Mouse (Mus musculus) lung, embryonic 15.5 days (tissue): Measurements from ENCODE around the gene Eif4e. TPM values are rescaled to one million over a fixed set of nuclear protein-coding genes. Genes with fewer than 3 reads are reported as not detected.
"Not testable (repeated sequence)": the region's sequence is repeated elsewhere in the genome, so short reads cannot be mapped to it uniquely, and the experiment has no call there.

Source experiments
- ATAC-seq: fragments of 200-750 bp; cut with Nextera tagmentation; 2 replicates; pipeline ENCODE4 v1.8.0; 2017; ENCODE audit warnings: moderate number of reproducible peaks, borderline replicate concordance; ENCODE audit not compliant: low FRiP score, low TSS enrichment; ENCODE audit errors: extremely low read depth
- H3K27ac ChIP-seq: fragments of 300-500 bp; sonication (generic); 2 replicates; pipeline ENCODE4 v1.5.1; 2015; ENCODE audit warnings: moderate library complexity, mild to moderate bottlenecking, inconsistent platforms
- H3K27me3 ChIP-seq: fragments of 300-500 bp; sonication (generic); 2 replicates; pipeline ENCODE4 v1.6.1; 2015; ENCODE audit warnings: inconsistent platforms
- H3K36me3 ChIP-seq: fragments of 300-500 bp; sonication (generic); 2 replicates; pipeline ENCODE4 v1.6.1; 2015; ENCODE audit warnings: inconsistent platforms
- H3K4me1 ChIP-seq: fragments of 300-500 bp; sonication (generic); 2 replicates; pipeline ENCODE4 v1.6.1; 2015; ENCODE audit warnings: inconsistent platforms
- H3K4me2 ChIP-seq: fragments of 300-500 bp; sonication (generic); 2 replicates; pipeline ENCODE4 v1.6.1; 2015; ENCODE audit warnings: inconsistent platforms, mild to moderate bottlenecking, moderate library complexity
- H3K4me3 ChIP-seq: fragments of 300-500 bp; sonication (generic); 2 replicates; pipeline ENCODE4 v1.5.1; 2015; ENCODE audit warnings: mild to moderate bottlenecking, inconsistent platforms
- H3K9ac ChIP-seq: fragments of 300-500 bp; sonication (generic); 2 replicates; pipeline ENCODE4 v1.6.1; 2015; ENCODE audit warnings: inconsistent platforms
- H3K9me3 ChIP-seq: fragments of 300-500 bp; sonication (generic); 2 replicates; pipeline ENCODE4 v1.6.1; 2016; ENCODE audit warnings: inconsistent platforms
- WGBS: fragments of 180-500 bp; shearing (Covaris S2); methylation state at CpG from one replicate; pipeline ENCODE4 v1.1.7; 2015; 5-methylcytosine and 5-hydroxymethylcytosine counted together
- polyA plus RNA-seq: library from polyadenylated mRNA; unstranded; fragments of >200 nt; fragmentation: Nextera tagmentation; extraction: Ambion mirVana; gene quantifications from 2 replicates; pipeline ENCODE4 v1.2.1, GENCODE M21; 2015

The Eif4e gene
- polyA plus RNA-seq, 1 experiment from 2014 or later, result 357 TPM

GRCm38 (mm10) chr3:138549045-138549444 is 23.1 kb downstream of the Eif4e start:
- Histone ChIP-seq H3K4me3 (no peak overlapping the region), H3K9me3 (no peaks in the 10 kb centered on the region), H3K27me3 (no peaks in the 10 kb centered on the region), H3K9ac (no peak overlapping the region), H3K4me2 (no peak overlapping the region), H3K36me3 (peaks cover 31% of the 10 kb centered on the region), H3K4me1 (peaks cover 4% of the 10 kb centered on the region; the same call in 1 of the 2 replicates), H3K27ac (no peak overlapping the region; the same call in 1 of the 2 replicates)
- no peak for ATAC-seq
- 49% methylated on average over 4 of the region's 4 CpGs for WGBS

GRCm38 (mm10) chr3:138550336-138551123 is 24.6 kb downstream of the Eif4e start:
- H3K4me2 ChIP-seq, result no peak overlapping the region
- no peak overlapping the region for H3K27ac ChIP-seq
- H3K27me3 ChIP-seq, result no peaks in the 10 kb centered on the region
- H3K9me3 ChIP-seq, result no peaks in the 10 kb centered on the region
- no peak overlapping the region for H3K9ac ChIP-seq
- H3K4me1 ChIP-seq, result peaks cover 4% of the 10 kb centered on the region; the same call in 1 of the 2 replicates
- 85% methylated on average over 19 of the region's 19 CpGs for WGBS
- H3K4me3 ChIP-seq, result no peak overlapping the region
- peaks cover 39% of the 10 kb centered on the region for H3K36me3 ChIP-seq
- ATAC-seq, result no peak

GRCm38 (mm10) chr3:138555279-138555678 is 29.3 kb downstream of the Eif4e start:
- not testable (repeated sequence) for H3K4me3 ChIP-seq, H3K4me1 ChIP-seq, H3K27ac ChIP-seq, ATAC-seq, H3K27me3 ChIP-seq, H3K9me3 ChIP-seq, H3K9ac ChIP-seq, H3K4me2 ChIP-seq
- peaks cover 46% of the 10 kb centered on the region for H3K36me3 ChIP-seq
- 91% methylated on average over 8 of the region's 8 CpGs for WGBS

GRCm38 (mm10) chr3:138558529-138558928 is 32.5 kb downstream of the Eif4e start:
- no peaks in the 10 kb centered on the region for H3K27me3 ChIP-seq
- H3K4me2 ChIP-seq, result no peak overlapping the region
- peaks cover 23% of the 10 kb centered on the region for H3K36me3 ChIP-seq
- no peak for ATAC-seq
- WGBS, result 61% methylated on average over 4 of the region's 4 CpGs
- no peak overlapping the region for H3K27ac ChIP-seq
- no peak overlapping the region for H3K4me3 ChIP-seq
- no peak overlapping the region for H3K9ac ChIP-seq
- no peaks in the 10 kb centered on the region for H3K9me3 ChIP-seq
- H3K4me1 ChIP-seq, result peaks cover 9% of the 10 kb centered on the region

GRCm38 (mm10) chr3:138560242-138560641 is 34.3 kb downstream of the Eif4e start:
- no peaks in the 10 kb centered on the region for H3K27me3 ChIP-seq
- 0 out of 2 replicates have a peak overlapping the region, but pooled peaks have one; percentile 3 for H3K27ac ChIP-seq
- 61% methylated on average over 5 of the region's 5 CpGs for WGBS
- H3K9me3 ChIP-seq, result no peaks in the 10 kb centered on the region
- peaks cover 14% of the 10 kb centered on the region; the same call in 1 of the 2 replicates for H3K36me3 ChIP-seq
- H3K4me3 ChIP-seq, result no peak overlapping the region
- peaks cover 9% of the 10 kb centered on the region for H3K4me1 ChIP-seq
- H3K4me2 ChIP-seq, result no peak overlapping the region
- ATAC-seq, result no peak; the same call in 1 of the 2 replicates
- H3K9ac ChIP-seq, result no peak overlapping the region

- H3K4me3 ChIP-seq, result no peak overlapping the region
- no peaks in the 10 kb centered on the region for H3K27me3 ChIP-seq
- no peak overlapping the region for H3K9ac ChIP-seq
- peaks cover 12% of the 10 kb centered on the region; the same call in 1 of the 2 replicates for H3K36me3 ChIP-seq
- 0 out of 2 replicates have a peak overlapping the region, but pooled peaks have one; percentile 3 for H3K27ac ChIP-seq
- H3K4me2 ChIP-seq, result no peak overlapping the region
- no peaks in the 10 kb centered on the region for H3K9me3 ChIP-seq
- ATAC-seq, result no peak
- 65% methylated on average over 3 of the region's 3 CpGs for WGBS
- H3K4me1 ChIP-seq, result peaks cover 9% of the 10 kb centered on the region
These were observed 34.9 kb downstream of the Eif4e start for GRCm38 (mm10) chr3:138560886-138561285.

GRCm38 (mm10) chr3:138578867-138579266 is 52.9 kb downstream of the Eif4e start:
- Histone ChIP-seq H3K4me3 (no peak overlapping the region), H3K36me3 (no peaks in the 10 kb centered on the region), H3K4me1 (no peaks in the 10 kb centered on the region), H3K27me3 (no peaks in the 10 kb centered on the region), H3K9ac (no peak overlapping the region), H3K27ac (no peak overlapping the region), H3K4me2 (no peak overlapping the region), H3K9me3 (no peaks in the 10 kb centered on the region)
- peak; percentile 46; the same call in 1 of the 2 replicates for ATAC-seq
- 71% methylated on average over 10 of the region's 10 CpGs for WGBS

- no peak overlapping the region for H3K27ac ChIP-seq
- H3K4me1 ChIP-seq, result peaks cover 3% of the 10 kb centered on the region; the same call in 1 of the 2 replicates
- no peak overlapping the region for H3K9ac ChIP-seq
- WGBS, result 33% methylated on average over 7 of the region's 7 CpGs
- H3K27me3 ChIP-seq, result no peaks in the 10 kb centered on the region
- no peak overlapping the region for H3K4me2 ChIP-seq
- no peaks in the 10 kb centered on the region for H3K9me3 ChIP-seq
- ATAC-seq, result no peak
- no peak overlapping the region for H3K4me3 ChIP-seq
- no peaks in the 10 kb centered on the region for H3K36me3 ChIP-seq
These were observed 60.2 kb downstream of the Eif4e start for GRCm38 (mm10) chr3:138586213-138586612.

GRCm38 (mm10) chr3:138587137-138587536 is 61.2 kb downstream of the Eif4e start:
- 86% methylated on average over 4 of the region's 4 CpGs for WGBS

GRCm38 (mm10) chr3:138588001-138588400 is 62.0 kb downstream of the Eif4e start:
- Histone ChIP-seq H3K9ac (no peak overlapping the region), H3K4me1 (peaks cover 3% of the 10 kb centered on the region; the same call in 1 of the 2 replicates), H3K27ac (no peak overlapping the region), H3K4me3 (no peak overlapping the region), H3K27me3 (no peaks in the 10 kb centered on the region), H3K9me3 (no peaks in the 10 kb centered on the region), H3K36me3 (no peaks in the 10 kb centered on the region), H3K4me2 (no peak overlapping the region)
- 65% methylated on average over 9 of the region's 9 CpGs for WGBS
- ATAC-seq, result no peak

More at GRCm38 (mm10) chr3:138587137-138587536, 61.2 kb downstream of the Eif4e start:
- Histone ChIP-seq H3K27ac (no peak overlapping the region), H3K27me3 (no peaks in the 10 kb centered on the region), H3K9me3 (no peaks in the 10 kb centered on the region), H3K4me1 (peaks cover 3% of the 10 kb centered on the region; the same call in 1 of the 2 replicates), H3K9ac (no peak overlapping the region), H3K4me2 (no peak overlapping the region), H3K4me3 (no peak overlapping the region), H3K36me3 (no peaks in the 10 kb centered on the region)
- ATAC-seq, result no peak

GRCm38 (mm10) chr3:138591002-138591401 is 65.0 kb downstream of the Eif4e start:
- ATAC-seq, result no peak
- H3K27me3 ChIP-seq, result no peaks in the 10 kb centered on the region
- no peak overlapping the region for H3K4me3 ChIP-seq
- no peak overlapping the region for H3K27ac ChIP-seq
- no peaks in the 10 kb centered on the region for H3K36me3 ChIP-seq
- WGBS, result 84% methylated on average over 4 of the region's 4 CpGs
- H3K9ac ChIP-seq, result no peak overlapping the region
- H3K4me1 ChIP-seq, result peaks cover 3% of the 10 kb centered on the region; the same call in 1 of the 2 replicates
- no peak overlapping the region for H3K4me2 ChIP-seq
- H3K9me3 ChIP-seq, result no peaks in the 10 kb centered on the region

- H3K27ac ChIP-seq, result no peak overlapping the region
- no peaks in the 10 kb centered on the region for H3K9me3 ChIP-seq
- no peak for ATAC-seq
- no peaks in the 10 kb centered on the region for H3K27me3 ChIP-seq
- no peak overlapping the region for H3K9ac ChIP-seq
- no peak overlapping the region for H3K4me2 ChIP-seq
- no peaks in the 10 kb centered on the region for H3K36me3 ChIP-seq
- no peaks in the 10 kb centered on the region for H3K4me1 ChIP-seq
- WGBS, result 60% methylated on average over 7 of the region's 7 CpGs
- no peak overlapping the region for H3K4me3 ChIP-seq
These were observed 65.9 kb downstream of the Eif4e start for GRCm38 (mm10) chr3:138591806-138592365.
